Mouse (Mus musculus) thymus, postnatal 25 days (tissue): ENCODE results near the gene Spock1.

ENCODE experiments used
- DNase-seq: peaks from one replicate; pipeline ENCODE4 v3.0.0; 2022

Spock1 gene

DNA sequence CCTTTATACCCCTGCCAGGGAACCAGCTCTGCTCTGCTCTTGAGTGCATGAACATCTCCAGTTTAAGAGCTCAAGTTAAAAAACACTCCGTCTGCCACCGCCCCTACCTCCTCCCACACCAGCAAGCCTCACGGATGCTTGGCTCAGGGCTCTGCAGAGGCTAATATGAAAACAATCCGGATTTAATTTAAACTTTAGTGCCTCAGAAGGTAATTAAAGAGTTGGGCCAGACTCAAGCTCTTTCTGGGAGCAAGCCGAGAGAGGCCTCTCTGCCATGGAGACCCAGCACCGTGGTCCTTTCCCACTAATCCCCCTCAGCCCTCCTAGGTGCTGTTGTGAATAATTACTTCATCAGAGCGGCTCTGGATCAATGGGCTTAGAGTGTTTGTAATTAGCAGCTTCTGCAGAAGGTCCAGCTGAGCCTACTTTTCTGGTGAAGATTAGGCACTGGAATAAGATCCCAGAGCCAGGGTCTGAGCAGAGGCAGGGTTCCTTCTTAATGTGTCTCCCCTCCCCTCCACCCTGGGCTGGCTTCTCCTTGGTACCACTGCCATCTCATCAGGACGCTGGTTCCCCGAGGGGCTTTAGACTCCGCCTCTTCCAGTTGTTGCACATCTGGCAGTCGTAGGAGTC lies 457.8 kb downstream of the Spock1 start:
- no peak for DNase-seq

DNA sequence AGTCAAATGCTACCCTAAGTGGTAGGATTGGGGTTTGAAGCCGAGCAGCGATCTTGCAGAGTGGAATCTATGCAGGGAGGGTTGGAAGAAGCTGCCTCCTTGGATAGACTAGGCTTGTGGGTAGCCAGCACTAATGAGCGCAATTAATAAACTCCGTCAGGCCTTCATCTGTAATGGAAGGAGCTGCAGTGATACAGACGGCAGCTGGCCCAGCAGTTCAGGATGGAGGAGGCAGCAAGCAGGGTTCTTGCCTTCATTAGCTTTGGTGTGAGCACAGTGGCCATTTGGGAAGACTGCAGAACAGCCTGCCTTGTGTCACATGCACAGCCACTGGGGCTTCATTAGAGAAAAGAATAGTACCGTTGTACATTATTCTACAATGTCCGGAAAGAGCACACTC lies 459.2 kb downstream of the Spock1 start:
- no peak for DNase-seq

- DNase-seq: no peak
Measured at GRCm38 (mm10) chr13:57444977-57445376, 463.2 kb downstream of the Spock1 start.

DNA sequence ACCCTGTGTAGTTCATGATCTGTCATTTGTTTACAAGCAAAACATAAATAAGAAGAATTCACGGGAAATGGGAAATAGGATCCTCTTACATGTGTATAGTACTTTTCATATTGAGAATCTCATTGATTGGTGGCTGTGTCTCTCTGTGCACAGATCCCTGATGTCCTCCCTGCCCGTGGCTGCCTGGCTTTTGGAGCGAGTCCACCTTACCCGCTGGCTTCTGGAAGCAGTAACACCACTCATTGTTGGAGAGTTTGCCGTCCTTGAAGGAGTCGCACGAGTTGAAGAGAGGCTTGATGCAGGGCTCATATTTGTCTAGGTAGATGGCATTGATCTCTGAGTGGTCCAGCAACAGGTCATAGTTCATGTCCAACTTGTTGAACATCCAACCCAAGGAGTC lies 468.0 kb downstream of the Spock1 start:
- no peak for DNase-seq

DNA sequence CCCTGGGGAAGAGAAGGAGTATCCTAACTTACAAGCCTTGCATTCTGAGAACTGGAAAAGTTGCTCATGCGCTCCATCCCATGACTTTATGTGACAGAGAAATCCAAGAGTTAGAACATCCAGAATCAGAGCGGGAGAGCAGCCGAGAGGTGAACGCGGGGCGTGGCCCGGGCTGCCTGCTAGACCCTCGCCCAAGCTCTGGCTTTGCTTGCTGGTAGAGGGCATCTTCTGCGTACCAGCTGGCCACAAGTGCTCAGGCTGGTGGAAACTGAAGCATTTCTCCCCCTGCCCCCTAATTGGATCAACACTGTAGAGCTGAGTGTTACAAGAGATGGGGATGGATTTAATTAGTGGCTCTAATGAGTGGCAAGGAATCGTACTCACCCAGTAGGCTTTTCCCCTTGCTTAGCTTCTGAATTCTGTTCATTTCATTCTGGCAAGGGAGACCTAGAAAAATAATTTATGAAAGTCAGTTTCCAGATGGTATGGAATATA lies 472.4 kb downstream of the Spock1 start:
- DNase-seq: no peak

DNA sequence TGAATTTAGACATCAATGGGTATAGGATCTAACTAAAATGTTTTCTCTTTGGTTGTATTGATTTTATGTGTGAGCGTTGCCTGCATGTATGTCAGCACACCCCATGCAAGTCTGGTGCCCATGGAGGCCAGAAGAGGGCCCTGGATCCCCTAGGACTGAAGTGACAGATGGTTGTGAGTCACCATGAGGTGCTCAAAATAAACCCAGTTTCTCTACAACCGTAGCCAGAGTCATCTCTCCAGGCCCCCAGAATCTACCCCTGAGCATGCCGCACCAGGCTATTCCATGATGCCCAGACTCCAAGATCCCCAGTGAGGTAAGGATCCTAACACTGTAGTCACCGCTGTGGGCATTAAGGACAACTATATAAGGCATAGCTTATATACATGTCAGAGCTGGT lies 474.3 kb downstream of the Spock1 start:
- DNase-seq: no peak

- no peak for DNase-seq
Measured at GRCm38 (mm10) chr13:57431815-57432214, 476.3 kb downstream of the Spock1 start.

DNA sequence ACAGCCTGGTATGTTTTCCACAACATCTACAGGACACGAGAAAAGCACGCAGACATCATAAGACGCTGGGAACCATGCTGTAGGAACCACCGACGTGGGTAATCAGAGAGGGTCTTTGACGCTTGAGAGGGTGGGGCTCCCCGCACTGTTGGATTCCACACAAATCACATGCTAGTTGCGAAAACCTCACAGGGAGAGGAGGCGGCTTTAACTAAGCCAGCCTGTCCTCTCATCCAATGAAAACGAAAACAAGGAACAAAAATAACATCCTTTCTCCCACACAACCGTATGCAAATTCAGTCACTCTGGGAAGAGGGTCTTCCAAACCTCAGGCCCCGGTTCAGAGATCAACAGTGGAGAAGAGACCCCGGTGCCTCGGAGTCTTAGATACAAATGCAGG lies 479.3 kb downstream of the Spock1 start:
- DNase-seq: no peak

DNA sequence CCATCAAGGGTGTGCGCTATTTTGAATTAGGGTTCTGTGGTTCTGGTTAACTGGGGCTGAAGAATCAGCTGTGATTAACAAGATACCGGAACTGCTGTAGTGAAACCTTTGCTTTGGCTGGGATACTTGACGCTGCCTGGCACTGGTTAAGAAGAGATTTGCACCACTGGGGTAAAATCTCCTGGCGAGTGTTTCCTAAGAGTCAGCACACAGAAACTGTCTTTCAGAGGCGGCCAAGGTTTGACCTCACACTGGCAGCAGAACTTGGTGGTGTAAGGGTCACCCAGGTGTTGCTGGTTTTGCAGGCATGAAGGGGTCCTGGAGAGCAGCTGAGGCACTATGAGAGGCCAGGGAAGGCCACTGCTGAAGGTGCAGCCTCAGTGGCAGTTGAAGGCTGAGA lies 489.4 kb downstream of the Spock1 start:
- DNase-seq: no peak

DNA sequence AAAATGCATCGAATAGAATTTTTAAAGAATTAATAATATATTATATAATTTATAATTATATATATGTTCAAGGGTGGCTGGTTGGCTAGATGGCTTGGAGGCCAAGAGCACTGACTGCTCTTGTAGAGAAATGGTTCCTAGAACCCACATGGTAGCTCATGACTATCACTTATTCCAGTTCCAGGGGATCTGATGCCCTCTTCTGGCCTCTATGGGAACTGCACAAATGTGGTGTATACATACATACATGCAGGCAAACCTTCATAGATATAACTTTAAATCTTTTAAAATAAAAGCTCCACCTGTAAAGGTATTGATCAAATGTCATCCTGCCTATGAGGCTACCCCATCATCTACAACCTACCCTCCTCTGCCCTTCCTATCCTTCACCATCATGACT lies 493.4 kb downstream of the Spock1 start:
- no peak for DNase-seq

- no peak for DNase-seq
Measured at GRCm38 (mm10) chr13:57407666-57408065, 500.5 kb downstream of the Spock1 start.

DNA sequence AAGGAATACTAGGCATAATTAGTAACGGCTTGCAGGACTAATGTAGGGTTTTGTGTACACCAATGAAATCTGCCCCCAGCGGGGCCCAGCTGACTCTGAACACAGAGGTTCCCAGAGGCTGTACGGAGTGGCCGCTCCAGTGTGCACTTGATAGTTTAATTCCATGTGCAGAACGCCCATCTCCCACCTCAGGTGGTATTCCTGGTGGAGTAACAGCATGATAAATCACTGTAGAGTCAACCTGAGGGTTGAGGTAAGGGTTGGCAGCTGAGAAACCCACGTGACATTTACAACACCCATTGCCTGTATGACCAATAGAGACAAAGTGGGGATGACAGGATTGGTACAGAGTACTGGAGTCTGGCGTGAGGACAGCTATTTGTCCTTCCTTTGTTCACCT lies 505.7 kb downstream of the Spock1 start:
- no peak for DNase-seq

- DNase-seq: no peak
Measured at GRCm38 (mm10) chr13:57372141-57372700, 535.9 kb downstream of the Spock1 start.
